Mouse (Mus musculus) G1E-ER4 (cell line): ENCODE results near the gene Mvb12b. TPM values are rescaled to one million over a fixed set of nuclear protein-coding genes. Genes with fewer than 3 reads are reported as not detected.

Source experiments
- GATA1 ChIP-seq: IDR thresholded peaks from one replicate; pipeline ENCODE4 v1.8.0; 2012; ENCODE audit warnings: low read length, inconsistent platforms
- polyA plus RNA-seq: library from polyadenylated mRNA; stranded (reverse); fragments of >175 nt; gene quantifications from 2 replicates; pipeline ENCODE4 v1.2.3, GENCODE M21; 2012

Gene Mvb12b
- polyA plus RNA-seq, 1 experiment = 60.7 TPM

- no peak for TF ChIP-seq GATA1
These were observed 132.6 kb downstream of the Mvb12b start for GRCm38 (mm10) chr2:33754980-33755632.

GRCm38 (mm10) chr2:33754317-33754633 is 133.5 kb downstream of the Mvb12b start:
- TF ChIP-seq GATA1 = no peak

- TF ChIP-seq GATA1 = no peak
These were observed 134.0 kb downstream of the Mvb12b start for GRCm38 (mm10) chr2:33753630-33754316.

DNA sequence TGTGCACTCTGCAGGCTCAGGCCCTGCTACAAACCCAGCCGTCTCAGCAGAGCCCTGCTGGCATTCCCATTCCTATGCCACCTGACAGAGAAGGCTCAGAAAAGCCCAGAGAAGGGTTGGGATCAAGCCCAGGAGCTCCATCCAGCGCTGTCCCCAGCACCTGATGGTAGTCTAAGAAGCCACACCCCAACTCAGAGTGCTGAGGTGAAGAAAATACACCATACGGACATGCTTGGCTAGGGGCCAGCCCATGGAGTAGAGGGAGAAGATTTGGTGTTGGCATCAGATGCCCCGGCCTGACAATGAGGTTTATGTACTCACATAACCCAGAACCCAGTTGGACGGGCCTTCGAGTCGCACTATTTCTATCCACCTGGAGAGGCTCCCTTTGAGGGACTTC is 137.1 kb downstream of the Mvb12b start:
- TF ChIP-seq GATA1 = no peak

DNA sequence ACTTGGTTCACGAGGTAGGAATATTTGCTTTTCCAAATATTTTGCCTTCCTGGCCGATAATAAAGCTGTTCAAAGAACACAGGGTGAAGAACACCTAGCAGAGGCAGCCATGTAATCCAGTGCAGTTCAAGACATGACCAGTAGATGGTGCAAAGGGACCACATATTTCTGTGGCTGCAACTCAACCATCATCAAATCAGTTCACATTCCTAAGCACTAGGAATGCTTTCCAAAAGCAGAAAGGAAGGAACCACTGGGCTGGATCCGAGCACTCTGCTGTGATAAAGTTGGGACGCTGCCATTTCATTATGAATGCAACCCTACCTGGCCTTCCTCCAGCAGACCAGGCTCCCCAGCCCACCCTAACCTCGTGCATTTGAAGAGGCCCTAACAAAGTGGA is 141.3 kb downstream of the Mvb12b start:
- no peak for TF ChIP-seq GATA1

GRCm38 (mm10) chr2:33745724-33746123 is 142.0 kb downstream of the Mvb12b start:
- no peak for TF ChIP-seq GATA1

- TF ChIP-seq GATA1 = no peak
These were observed 150.6 kb downstream of the Mvb12b start for GRCm38 (mm10) chr2:33737128-33737527.

GRCm38 (mm10) chr2:33736722-33737121 is 151.0 kb downstream of the Mvb12b start:
- TF ChIP-seq GATA1 = no peak

GRCm38 (mm10) chr2:33734781-33735485 is 152.8 kb downstream of the Mvb12b start:
- TF ChIP-seq GATA1 = no peak

GRCm38 (mm10) chr2:33729701-33730100 is 158.0 kb downstream of the Mvb12b start:
- TF ChIP-seq GATA1 = no peak

GRCm38 (mm10) chr2:33727199-33727598 is 160.5 kb downstream of the Mvb12b start:
- TF ChIP-seq GATA1 = no peak

GRCm38 (mm10) chr2:33720380-33720898 is 167.3 kb downstream of the Mvb12b start:
- TF ChIP-seq GATA1 = no peak

- TF ChIP-seq GATA1 = no peak
These were observed 168.2 kb downstream of the Mvb12b start for GRCm38 (mm10) chr2:33719339-33720066.

- no peak for TF ChIP-seq GATA1
These were observed 169.2 kb downstream of the Mvb12b start for GRCm38 (mm10) chr2:33718561-33718960.

DNA sequence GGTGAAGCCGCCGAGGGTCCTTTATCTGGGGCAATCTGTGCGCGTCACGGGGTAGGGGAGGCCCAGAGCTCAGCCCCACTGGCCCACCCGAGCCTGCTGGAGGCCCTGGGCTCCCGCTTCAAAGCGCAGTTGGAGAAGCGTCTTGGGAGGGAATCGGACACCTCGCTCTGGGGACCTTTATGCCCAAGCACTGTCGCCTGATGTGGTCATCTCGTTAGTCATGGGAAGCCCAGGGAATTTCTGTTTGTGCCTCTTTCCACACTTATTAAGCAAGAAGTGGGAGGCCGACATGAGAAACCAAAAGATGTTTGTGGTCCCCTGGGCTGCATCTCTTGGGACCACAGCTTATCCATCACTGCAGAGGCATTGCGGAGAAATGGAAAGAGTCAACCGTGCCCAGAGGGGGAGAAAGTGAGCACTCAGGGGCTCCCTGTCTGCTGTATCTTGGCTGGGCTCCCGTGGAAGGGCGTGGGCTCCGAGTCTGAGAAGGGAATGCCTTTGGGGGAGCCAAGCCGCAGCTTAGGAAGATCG is 169.9 kb downstream of the Mvb12b start:
- TF ChIP-seq GATA1 = no peak
